9 mouse cellular contexts compared by ENCODE assay signal in the genomic region with DNA sequence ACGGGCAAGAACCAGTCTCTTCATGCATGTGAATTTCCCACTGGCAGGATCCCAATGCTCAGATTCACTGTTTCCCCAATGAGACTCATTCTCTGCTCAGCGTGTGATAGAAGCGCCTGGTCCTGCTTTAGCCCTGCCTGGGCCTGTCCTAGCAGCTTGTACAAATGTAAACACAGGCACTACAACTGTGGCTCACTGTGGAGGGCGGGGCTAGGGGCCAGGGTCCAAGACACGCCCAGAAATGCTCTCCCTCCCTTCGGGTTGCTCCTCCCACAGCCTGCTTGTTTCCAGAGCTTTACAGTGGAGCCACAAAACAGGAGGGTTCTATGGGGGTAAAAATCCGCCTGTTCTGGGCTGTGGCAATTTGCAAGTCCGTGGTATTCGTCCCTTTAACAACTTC.
DNase-seq lines count a peak whose midpoint lies in the region; TF ChIP-seq lines count a peak whose summit lies in the region.
"Had no signal": no experiment of that assay in that cellular context is flagged by ENCODE, and none has a peak within 500 bp of the region (broad histone marks: within the 10 kb centered on the region; RNA-seq: fewer than 3 reads in every experiment).

No protein-coding gene starts in this region.

- H3K79me2 ChIP-seq in heart, adult 2 months (replicated peaks; ENCODE audit: control insufficient read depth, insufficient read depth, low read length), result no peaks in the 10 kb centered on the region

- H3K27ac ChIP-seq in heart, adult 2 months, result no peak overlapping the region
- H3K27ac ChIP-seq in olfactory bulb, adult 2 months (ENCODE audit: insufficient read depth, low read depth, low read length), result 0 out of 2 replicates have a peak overlapping the region, but pooled peaks have one; percentile 35

- no peak for TF ChIP-seq CTCF in heart, adult 2 months (IDR thresholded peaks at IDR 0.05)
- TF ChIP-seq CTCF in olfactory bulb, adult 2 months (IDR thresholded peaks at IDR 0.05; ENCODE audit: insufficient read depth, low read depth, low read length), result no peak

- no peak overlapping the region for H3K9ac ChIP-seq in heart, adult 2 months (ENCODE audit: low read depth, low read length)

- H3K27me3 ChIP-seq in heart, adult 2 months (ENCODE audit: control insufficient read depth, insufficient read depth, low read length), result no peaks in the 10 kb centered on the region

- H3K4me3 ChIP-seq in heart, adult 2 months, result no peak overlapping the region
- no peak overlapping the region for H3K4me3 ChIP-seq in olfactory bulb, adult 2 months (ENCODE audit: insufficient read depth, low read depth, low read length)

- TF ChIP-seq POLR2A in heart, adult 2 months (IDR thresholded peaks at IDR 0.05; ENCODE audit: insufficient read depth, low read depth, low read length), result no peak
- TF ChIP-seq POLR2A in olfactory bulb, adult 2 months (IDR thresholded peaks at IDR 0.05; ENCODE audit: insufficient read depth, low read depth, low read length), result no peak

- H3K4me1 ChIP-seq in heart, adult 2 months (ENCODE audit: control insufficient read depth, insufficient read depth, low read length), result no peaks in the 10 kb centered on the region
- peaks cover 3% of the 10 kb centered on the region for H3K4me1 ChIP-seq in olfactory bulb, adult 2 months (ENCODE audit: control insufficient read depth, insufficient read depth, low read length)

- intact Hi-C loops in gastrocnemius, postnatal 36 days (cut with DNase I), result no loop called here
- intact Hi-C loops in heart, adult 2 months (cut with DNase I), result no loop called here

- DNase-seq in gastrocnemius, adult 18-20 months (ENCODE audit: low spot score), result peak; percentile 12
- no peak for DNase-seq in gastrocnemius, postnatal 36 days
- DNase-seq in cerebellum, postnatal 36 days, result peak; percentile 45 to 48
- DNase-seq in heart, adult 2 months, result peak; percentile 35 to 43
- peak; percentile 62 for DNase-seq in kidney, adult 11 months
- peak; percentile 78 to 85 for DNase-seq in lung, adult 18-20 months
- DNase-seq in layer of hippocampus, postnatal 25 days (ENCODE audit: extremely low spot score in 1 of 2, low spot score in 1 of 2), result no peak

- H3K36me3 ChIP-seq in heart, adult 2 months (ENCODE audit: control insufficient read depth, insufficient read depth, low read length), result no peaks in the 10 kb centered on the region
- H3K36me3 ChIP-seq: G1E had no signal

- no peak for TF ChIP-seq EP300 in heart, adult 2 months (IDR thresholded peaks at IDR 0.05; ENCODE audit: insufficient read depth, low read depth, low read length)

- WGBS in heart, adult 2 months, result 45% methylated on average over 9 of the region's 9 CpGs
- 55% methylated on average over 9 of the region's 9 CpGs for WGBS in olfactory bulb, adult 2 months

Comparison
In these comparisons a context has a peak if more than half of its experiments do, and no peak if none do; other contexts are left out.
1. DNase-seq: peak in gastrocnemius, adult 18-20 months (single experiment), cerebellum, postnatal 36 days (2 of 2), heart, adult 2 months (2 of 2), kidney, adult 11 months (single experiment) and lung, adult 18-20 months (2 of 2); none in gastrocnemius, postnatal 36 days (0 of 2) and layer of hippocampus, postnatal 25 days (0 of 2).